Mouse (Mus musculus) neural tube, embryonic 14.5 days (tissue): ENCODE data around the gene Stxbp6. TPM values are rescaled to one million over a fixed set of nuclear protein-coding genes. Genes with fewer than 3 reads are reported as not detected.

Experiments used
- ATAC-seq: fragments of 200-750 bp; cut with Nextera tagmentation; 2 replicates; pipeline ENCODE4 v1.8.0; 2017; ENCODE audit warnings: low read depth, mild to moderate bottlenecking, moderate TSS enrichment, moderate library complexity
- H3K27ac ChIP-seq: fragments of 300-500 bp; sonication (generic); 2 replicates; pipeline ENCODE4 v1.5.1; 2014; ENCODE audit warnings: low read depth, mild to moderate bottlenecking, control low read depth, low read length, moderate library complexity, mixed read lengths
- H3K27me3 ChIP-seq: fragments of 300-500 bp; sonication (generic); 2 replicates; pipeline ENCODE4 v1.6.1; 2014; ENCODE audit warnings: low read length; ENCODE audit not compliant: control insufficient read depth, insufficient read depth
- H3K36me3 ChIP-seq: fragments of 300-500 bp; sonication (generic); 2 replicates; pipeline ENCODE4 v1.6.1; 2014; ENCODE audit warnings: low read length, mixed read lengths; ENCODE audit not compliant: control insufficient read depth, insufficient read depth
- H3K4me1 ChIP-seq: fragments of 300-500 bp; sonication (generic); 2 replicates; pipeline ENCODE4 v1.6.1; 2014; ENCODE audit warnings: low read length; ENCODE audit not compliant: control insufficient read depth, insufficient read depth
- H3K4me2 ChIP-seq: fragments of 300-500 bp; sonication (generic); 2 replicates; pipeline ENCODE4 v1.6.1; 2014; ENCODE audit warnings: mild to moderate bottlenecking, low read depth, low read length, control low read depth
- H3K4me3 ChIP-seq: fragments of 300-500 bp; sonication (generic); 2 replicates; pipeline ENCODE4 v1.5.1; 2014; ENCODE audit warnings: low read depth, low read length, control low read depth, mixed read lengths
- H3K9ac ChIP-seq: fragments of 300-500 bp; sonication (generic); replicated peaks from 2 replicates; pipeline ENCODE4 v1.6.1; 2014; ENCODE audit warnings: low read depth, mild to moderate bottlenecking, control low read depth, low read length, mixed read lengths
- H3K9me3 ChIP-seq: fragments of 300-500 bp; sonication (generic); 2 replicates; pipeline ENCODE4 v1.6.1; 2016; ENCODE audit warnings: low read length; ENCODE audit not compliant: control insufficient read depth
- WGBS: fragments of 180-500 bp; shearing (Covaris S2); extraction: QIAGEN DNeasy Blood & Tissue Kit; methylation state at CpG from one replicate; pipeline ENCODE4 v1.1.7; 2014; 5-methylcytosine and 5-hydroxymethylcytosine counted together
- polyA plus RNA-seq: library from polyadenylated mRNA; unstranded; fragments of >200 nt; fragmentation: Nextera tagmentation; extraction: Ambion mirVana; gene quantifications from 2 replicates; pipeline ENCODE4 v1.2.1, GENCODE M21; 2014

Gene Stxbp6
- polyA plus RNA-seq, 1 experiment from 2014 or later, result 23.7 TPM

DNA sequence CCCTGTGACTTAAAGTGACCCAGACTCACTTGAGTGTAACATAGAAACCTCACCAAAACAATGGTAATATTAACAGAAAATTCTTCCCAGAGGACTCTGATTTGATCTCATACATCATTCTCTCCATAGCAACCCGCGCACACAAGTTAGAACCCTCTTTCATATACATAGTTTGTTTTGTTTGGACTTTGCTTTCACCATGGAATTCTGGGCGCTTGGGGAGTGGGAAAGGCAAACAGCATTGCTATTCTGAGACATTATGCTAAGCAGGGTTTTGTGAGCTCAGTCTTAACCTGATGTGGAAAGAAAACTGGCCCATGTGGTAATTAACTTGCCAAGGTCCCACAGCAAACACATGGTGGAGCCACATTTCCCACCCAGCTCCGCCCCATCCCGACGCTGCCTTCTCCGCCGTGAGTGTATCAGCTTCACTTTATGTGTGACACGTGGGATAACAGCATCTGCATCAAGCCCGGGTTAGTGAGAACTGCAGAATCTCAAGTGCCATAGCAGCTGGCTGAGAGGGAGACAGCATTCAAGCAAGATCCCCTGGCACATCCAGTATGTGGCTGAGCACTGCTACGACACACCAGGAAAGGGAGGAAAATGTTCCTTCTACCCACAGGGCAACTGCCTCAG lies 7.3 kb downstream of the Stxbp6 start:
- peak; percentile 72 for ATAC-seq
- peak overlapping the region; percentile 9; the same call in 1 of the 2 replicates for H3K4me2 ChIP-seq
- no peaks in the 10 kb centered on the region for H3K36me3 ChIP-seq
- H3K27me3 ChIP-seq, result no peaks in the 10 kb centered on the region
- no peaks in the 10 kb centered on the region for H3K9me3 ChIP-seq
- WGBS, result 32% methylated on average over 11 of the region's 11 CpGs
- H3K4me1 ChIP-seq, result 0 out of 2 replicates have a peak, but pooled peaks cover 2% of the 10 kb centered on the region
- no peak overlapping the region for H3K4me3 ChIP-seq
- H3K9ac ChIP-seq, result no peak overlapping the region
- H3K27ac ChIP-seq, result peak overlapping the region; percentile 22; the same call in 1 of the 2 replicates

DNA sequence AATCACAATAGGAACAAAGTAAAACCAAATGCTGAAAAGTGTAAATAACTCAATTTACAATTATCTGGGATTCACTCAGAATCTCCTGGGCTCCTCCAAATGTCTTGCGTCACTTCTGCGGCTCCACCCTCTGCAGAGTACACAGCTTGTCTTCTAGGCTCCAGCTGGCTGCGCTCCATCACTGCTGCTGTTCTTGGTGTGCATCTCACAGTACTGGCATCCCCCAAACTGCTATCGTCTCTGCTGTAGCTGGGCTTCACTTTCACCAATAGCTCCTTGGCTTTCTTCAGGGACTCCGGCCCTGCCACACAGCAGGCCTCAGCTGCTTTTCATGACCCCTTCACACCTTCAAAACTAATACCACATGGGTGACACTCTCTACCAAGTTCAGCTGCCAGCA lies 10.9 kb downstream of the Stxbp6 start:
- Histone ChIP-seq H3K36me3 (no peaks in the 10 kb centered on the region), H3K4me2 (no peak overlapping the region), H3K9ac (no peak overlapping the region), H3K4me1 (no peaks in the 10 kb centered on the region), H3K9me3 (no peaks in the 10 kb centered on the region), H3K4me3 (no peak overlapping the region), H3K27ac (no peak overlapping the region), H3K27me3 (no peaks in the 10 kb centered on the region)
- 93% methylated on average over 5 of the region's 5 CpGs for WGBS
- no peak for ATAC-seq

DNA sequence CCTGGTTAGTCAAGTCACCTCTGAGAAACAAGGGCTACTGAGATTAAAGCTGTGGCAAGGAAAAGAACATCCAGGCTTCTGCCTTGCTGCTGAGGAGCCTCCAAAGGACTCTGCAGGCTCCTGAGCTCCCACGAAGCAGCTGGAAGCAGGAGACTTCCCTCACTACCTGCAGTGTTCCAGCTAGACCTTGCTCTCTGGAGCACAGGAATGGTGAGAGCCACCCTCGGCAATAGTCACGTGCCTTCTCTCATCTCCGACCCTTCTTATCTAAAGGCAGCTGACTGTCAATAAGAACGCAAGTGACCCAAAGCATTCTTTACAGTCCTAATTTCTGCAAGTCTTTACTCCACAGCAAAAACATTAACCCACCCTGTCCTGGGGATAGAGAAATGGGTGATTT lies 13.2 kb downstream of the Stxbp6 start:
- WGBS, result 75% methylated on average over 5 of the region's 5 CpGs
- H3K36me3 ChIP-seq, result no peaks in the 10 kb centered on the region

DNA sequence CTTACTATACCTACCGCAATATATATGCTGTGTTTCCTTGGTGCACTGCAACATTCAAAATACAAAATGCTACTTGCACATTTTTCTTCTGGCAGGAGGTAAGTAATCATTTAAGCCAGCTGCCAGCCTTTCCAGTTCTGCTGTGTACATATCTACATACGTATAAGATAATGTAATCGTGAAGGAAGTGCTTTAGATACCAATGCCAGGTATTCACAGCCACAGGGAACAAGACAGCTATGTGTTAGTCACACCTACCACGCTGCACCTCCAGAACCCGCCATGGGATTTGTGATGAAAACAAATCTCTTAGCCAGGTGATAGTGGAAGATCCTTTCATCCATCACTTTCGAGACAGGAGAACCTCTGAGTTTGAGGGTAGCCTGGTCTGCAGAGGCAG lies 13.7 kb downstream of the Stxbp6 start:
- Histone ChIP-seq H3K36me3 (no peaks in the 10 kb centered on the region), H3K4me2 (no peak overlapping the region), H3K9ac (no peak overlapping the region), H3K4me1 (no peaks in the 10 kb centered on the region), H3K27ac (no peak overlapping the region), H3K4me3 (no peak overlapping the region), H3K9me3 (no peaks in the 10 kb centered on the region), H3K27me3 (no peaks in the 10 kb centered on the region)
- ATAC-seq, result no peak
- WGBS, result 95% methylated on average over 6 of the region's 6 CpGs

More for the DNA sequence above, 13.2 kb downstream of the Stxbp6 start:
- Histone ChIP-seq H3K4me3 (no peak overlapping the region), H3K27ac (no peak overlapping the region), H3K4me1 (no peaks in the 10 kb centered on the region), H3K9me3 (no peaks in the 10 kb centered on the region), H3K4me2 (no peak overlapping the region), H3K9ac (no peak overlapping the region), H3K27me3 (no peaks in the 10 kb centered on the region)
- ATAC-seq, result no peak

DNA sequence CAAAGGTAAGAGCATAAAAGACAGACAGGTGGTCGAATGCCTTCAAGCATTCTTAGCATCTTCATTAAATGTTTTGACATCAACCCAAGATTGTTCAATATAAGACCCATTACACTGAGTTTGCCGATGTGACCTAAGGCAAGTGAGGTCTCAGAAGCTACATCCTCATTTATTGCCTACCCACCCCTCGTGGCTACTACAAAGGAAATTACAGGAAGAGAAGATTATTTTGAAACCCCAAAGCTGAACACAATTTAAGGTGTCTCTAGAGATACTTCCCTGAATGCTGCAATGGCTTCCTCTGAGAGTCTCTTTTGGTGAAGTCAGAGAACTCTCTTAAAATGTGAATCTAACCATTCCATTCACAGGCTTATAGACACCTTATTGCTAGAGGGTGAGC lies 16.5 kb downstream of the Stxbp6 start:
- no peaks in the 10 kb centered on the region for H3K36me3 ChIP-seq
- no peaks in the 10 kb centered on the region for H3K9me3 ChIP-seq
- no peak for ATAC-seq
- H3K27ac ChIP-seq, result no peak overlapping the region
- H3K4me1 ChIP-seq, result no peaks in the 10 kb centered on the region
- WGBS, result 72% methylated on average over 3 of the region's 3 CpGs
- no peak overlapping the region for H3K4me3 ChIP-seq
- no peak overlapping the region for H3K9ac ChIP-seq
- no peak overlapping the region for H3K4me2 ChIP-seq
- no peaks in the 10 kb centered on the region for H3K27me3 ChIP-seq

DNA sequence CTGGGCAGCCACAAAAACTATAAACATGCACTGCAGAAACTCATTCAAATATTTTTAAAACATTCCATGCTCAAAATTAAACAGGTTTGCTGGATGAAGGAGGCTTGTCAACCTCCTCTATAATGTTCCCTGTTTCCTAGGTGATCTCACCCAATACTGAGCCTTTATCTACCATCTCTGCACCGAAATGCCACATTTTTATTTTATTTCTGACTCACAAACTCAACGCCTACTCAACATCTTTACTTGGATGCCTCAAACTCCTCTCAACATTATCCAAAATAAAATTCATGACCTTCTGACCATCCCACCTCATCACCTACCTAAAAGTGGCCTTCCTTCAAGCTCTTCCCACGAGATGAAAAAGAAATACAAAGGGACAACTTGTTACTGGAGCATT lies 18.1 kb downstream of the Stxbp6 start:
- Histone ChIP-seq H3K27me3 (no peaks in the 10 kb centered on the region), H3K36me3 (no peaks in the 10 kb centered on the region), H3K4me1 (no peaks in the 10 kb centered on the region), H3K9me3 (no peaks in the 10 kb centered on the region), H3K4me2 (no peak overlapping the region), H3K4me3 (no peak overlapping the region), H3K27ac (no peak overlapping the region), H3K9ac (no peak overlapping the region)
- 87% methylated on average over 3 of the region's 3 CpGs for WGBS
- ATAC-seq, result no peak

DNA sequence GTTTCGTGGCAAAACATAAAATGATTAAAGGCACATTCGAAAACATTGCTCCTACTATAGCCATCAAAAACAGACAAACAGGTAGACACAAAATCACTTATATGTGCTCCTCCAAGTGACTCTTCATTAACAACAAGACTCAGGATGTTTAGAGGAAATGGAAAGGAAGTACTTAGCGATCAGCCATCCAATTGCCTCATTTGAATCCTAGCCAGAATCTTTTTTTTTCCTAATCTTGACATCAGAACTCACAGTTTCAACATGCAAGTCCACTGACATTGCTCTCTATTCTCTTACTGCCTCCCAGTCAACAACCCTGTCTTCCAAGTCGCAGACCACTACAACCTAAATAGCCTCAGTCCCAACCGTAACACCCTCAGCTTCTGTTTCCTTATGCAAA lies 21.2 kb downstream of the Stxbp6 start:
- H3K4me3 ChIP-seq, result no peak overlapping the region
- 93% methylated on average over 5 of the region's 5 CpGs for WGBS
- H3K27me3 ChIP-seq, result no peaks in the 10 kb centered on the region
- no peak overlapping the region for H3K9ac ChIP-seq
- no peak overlapping the region for H3K27ac ChIP-seq
- H3K4me2 ChIP-seq, result no peak overlapping the region
- H3K36me3 ChIP-seq, result no peaks in the 10 kb centered on the region
- ATAC-seq, result no peak
- no peaks in the 10 kb centered on the region for H3K9me3 ChIP-seq
- H3K4me1 ChIP-seq, result no peaks in the 10 kb centered on the region

DNA sequence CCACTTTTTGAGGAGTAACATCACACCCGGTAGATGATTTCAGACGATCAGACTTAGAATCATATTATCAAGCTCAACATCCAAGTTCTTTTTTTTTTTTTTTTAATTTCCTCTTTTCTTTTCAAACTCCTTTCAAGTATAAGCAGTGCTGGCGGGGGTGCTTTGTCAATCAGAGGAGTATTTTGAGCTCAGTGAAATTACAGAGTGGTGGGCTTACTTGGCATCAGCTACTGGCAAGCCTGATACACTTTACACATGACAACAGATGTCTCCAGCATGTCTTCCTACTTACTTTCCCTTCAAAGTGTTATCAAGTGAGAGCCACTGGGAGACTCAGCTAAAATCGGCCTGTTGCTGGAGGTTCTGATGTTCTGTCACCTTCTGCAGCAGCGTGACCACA lies 21.6 kb downstream of the Stxbp6 start:
- Histone ChIP-seq H3K27me3 (no peaks in the 10 kb centered on the region), H3K9ac (no peak overlapping the region), H3K9me3 (no peaks in the 10 kb centered on the region), H3K4me1 (no peaks in the 10 kb centered on the region), H3K4me3 (no peak overlapping the region), H3K27ac (no peak overlapping the region), H3K4me2 (no peak overlapping the region), H3K36me3 (no peaks in the 10 kb centered on the region)
- no peak for ATAC-seq
- WGBS, result 92% methylated on average over 5 of the region's 5 CpGs

DNA sequence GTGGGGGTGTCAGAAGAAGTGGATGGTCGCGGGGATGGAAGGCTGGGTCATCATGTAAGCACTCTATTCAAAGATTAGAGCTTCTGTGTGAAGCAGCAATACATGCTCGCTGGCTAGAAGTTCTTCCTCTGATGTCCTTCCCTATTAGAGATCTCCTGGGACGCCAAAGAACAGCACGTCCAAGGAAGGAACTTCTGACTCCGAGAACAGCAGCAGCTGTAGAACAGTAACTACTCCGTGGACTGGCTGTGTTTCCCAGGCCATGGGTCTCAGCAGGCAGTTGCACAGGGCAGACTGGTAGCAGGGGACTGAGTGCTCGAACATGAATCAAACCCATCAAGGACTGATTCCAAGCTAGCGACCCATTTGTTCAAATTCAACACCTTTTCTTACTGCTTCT lies 24.6 kb downstream of the Stxbp6 start:
- no peaks in the 10 kb centered on the region for H3K4me1 ChIP-seq
- no peak overlapping the region for H3K4me3 ChIP-seq
- no peaks in the 10 kb centered on the region for H3K9me3 ChIP-seq
- no peaks in the 10 kb centered on the region for H3K36me3 ChIP-seq
- WGBS, result 77% methylated on average over 9 of the region's 9 CpGs
- H3K4me2 ChIP-seq, result no peak overlapping the region
- ATAC-seq, result no peak
- H3K27me3 ChIP-seq, result no peaks in the 10 kb centered on the region
- H3K27ac ChIP-seq, result no peak overlapping the region
- H3K9ac ChIP-seq, result no peak overlapping the region
